Mouse (Mus musculus) ovary, postnatal 36 days (tissue): ENCODE measurements around the gene Clcn5.

Source experiments
- DNase-seq: peaks from one replicate; pipeline ENCODE4 v3.0.0; 2022; ENCODE audit warnings: low spot score, mixed read lengths

Gene Clcn5

GRCm38 (mm10) chrX:7190816-7191215, 128.3 kb downstream of the Clcn5 start:
- no peak for DNase-seq

GRCm38 (mm10) chrX:7188311-7188807, 130.8 kb downstream of the Clcn5 start:
- peak; percentile 19 for DNase-seq

GRCm38 (mm10) chrX:7187455-7188310, 131.5 kb downstream of the Clcn5 start:
- DNase-seq, result no peak

GRCm38 (mm10) chrX:7170156-7170555, 149.0 kb downstream of the Clcn5 start:
- DNase-seq, result no peak

GRCm38 (mm10) chrX:7168799-7169198, 150.4 kb downstream of the Clcn5 start:
- DNase-seq, result no peak

- no peak for DNase-seq
Observed at GRCm38 (mm10) chrX:7157976-7158375, 161.2 kb downstream of the Clcn5 start.

- no peak for DNase-seq
Observed at GRCm38 (mm10) chrX:7156026-7156732, 163.0 kb downstream of the Clcn5 start.

- DNase-seq, result no peak
Observed at GRCm38 (mm10) chrX:7150129-7150528, 169.0 kb downstream of the Clcn5 start.

- no peak for DNase-seq
Observed at GRCm38 (mm10) chrX:7146156-7146555, 173.0 kb downstream of the Clcn5 start.

- DNase-seq, result no peak
Observed at GRCm38 (mm10) chrX:7121618-7122280, 197.4 kb downstream of the Clcn5 start.

GRCm38 (mm10) chrX:7114885-7115284, 204.3 kb downstream of the Clcn5 start:
- DNase-seq, result no peak
